Mouse (Mus musculus) bone marrow macrophage, adult 2 months (primary cell): ENCODE data around the gene Glrx.

Experiments used
- CTCF ChIP-seq: IDR thresholded peaks from 2 replicates; pipeline ENCODE4 v1.5.1; 2012; ENCODE audit warnings: low read depth, mild to moderate bottlenecking, low read length, moderate library complexity
- POLR2A ChIP-seq: IDR thresholded peaks from 2 replicates; pipeline ENCODE4 v1.6.1; 2012; ENCODE audit warnings: mild to moderate bottlenecking, low read depth, low read length, borderline replicate concordance

GRCm38 (mm10) chr13:75831710-75832109 lies 8.0 kb upstream of the Glrx start:
- TF ChIP-seq CTCF (no peak), POLR2A (no peak)
